Mouse (Mus musculus) cortical plate, adult 2 months (tissue): ENCODE measurements around the gene Cntn4.

Experiments used
- CTCF ChIP-seq: fragments of 200-500 bp; IDR thresholded peaks from 2 replicates; pipeline ENCODE4 v1.5.1; 2011; ENCODE audit warnings: mild to moderate bottlenecking, control low read depth, low read length; ENCODE audit not compliant: insufficient read depth; ENCODE audit errors: extremely low read depth
- POLR2A ChIP-seq: fragments of 200-500 bp; IDR thresholded peaks from 2 replicates; pipeline ENCODE4 v1.6.1; 2011; ENCODE audit warnings: mild to moderate bottlenecking, low read length, control low read depth; ENCODE audit not compliant: insufficient read depth; ENCODE audit errors: extremely low read depth

GRCm38 (mm10) chr6:105688195-105688594, 10.7 kb downstream of the Cntn4 start:
- TF ChIP-seq CTCF (no peak), POLR2A (no peak)
